Mouse (Mus musculus) gastrocnemius, postnatal 4 days (tissue): Measurements from ENCODE around the gene Trappc6b. TPM values are rescaled to one million over a fixed set of nuclear protein-coding genes. Genes with fewer than 3 reads are reported as not detected.

Source experiments
- DNase-seq, 2 experiments: peaks; one replicate each; pipeline ENCODE4 v3.0.0; 2021 to 2022; ENCODE audit warnings: low spot score in 2 of 2, mixed read lengths in 2 of 2
- total RNA-seq, 2 experiments: library from RNA; stranded (reverse); gene quantifications; 2 replicates each; pipeline ENCODE4 v1.2.3; 2021

The Trappc6b gene
- total RNA-seq, 2 experiments from 2014 or later: 40.8 to 44.7 TPM

DNA sequence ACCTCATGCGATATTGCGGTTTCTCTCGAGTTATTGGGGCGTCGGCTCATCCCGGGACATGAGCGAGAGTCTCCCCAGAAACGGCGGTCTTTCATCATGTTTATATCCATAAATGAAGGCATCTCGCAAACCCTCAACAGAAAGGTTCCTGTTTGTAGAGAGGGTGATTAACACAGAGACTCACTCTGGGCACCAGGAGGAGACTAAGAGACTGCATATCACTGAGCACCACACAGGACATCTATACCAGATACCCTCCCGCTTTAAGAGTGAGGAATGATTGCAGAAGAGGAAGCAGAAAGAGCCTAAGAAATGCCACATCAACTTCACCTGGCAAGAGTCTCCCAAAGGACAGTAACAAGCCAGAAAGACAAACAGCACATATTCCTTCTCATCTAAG lies 5.0 kb downstream of the Trappc6b start:
- DNase-seq: no peak

- no peak for DNase-seq
These were observed 5.9 kb downstream of the Trappc6b start for GRCm38 (mm10) chr12:59055196-59055850.

- DNase-seq: no peak
These were observed 7.3 kb downstream of the Trappc6b start for GRCm38 (mm10) chr12:59053976-59054375.

DNA sequence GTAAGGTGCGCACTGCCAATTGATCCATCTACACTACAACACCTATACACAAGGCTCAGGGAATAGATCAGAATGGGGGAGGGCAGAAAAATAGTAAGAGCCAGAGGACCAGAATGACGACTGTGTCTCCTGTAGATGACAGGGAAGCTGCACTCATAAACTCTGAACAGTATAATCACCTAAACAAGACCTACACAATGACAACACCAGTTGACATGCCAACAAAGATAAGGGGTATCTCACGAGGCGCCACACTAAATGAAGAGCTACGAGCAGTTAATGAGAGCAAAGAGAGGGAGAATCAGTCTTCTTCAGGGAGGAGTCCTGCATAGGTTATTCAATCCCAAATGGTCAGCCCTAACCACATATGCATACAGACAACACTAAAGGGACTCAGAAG lies 8.1 kb downstream of the Trappc6b start:
- DNase-seq: no peak

- no peak for DNase-seq
These were observed 8.8 kb downstream of the Trappc6b start for GRCm38 (mm10) chr12:59052470-59052869.

DNA sequence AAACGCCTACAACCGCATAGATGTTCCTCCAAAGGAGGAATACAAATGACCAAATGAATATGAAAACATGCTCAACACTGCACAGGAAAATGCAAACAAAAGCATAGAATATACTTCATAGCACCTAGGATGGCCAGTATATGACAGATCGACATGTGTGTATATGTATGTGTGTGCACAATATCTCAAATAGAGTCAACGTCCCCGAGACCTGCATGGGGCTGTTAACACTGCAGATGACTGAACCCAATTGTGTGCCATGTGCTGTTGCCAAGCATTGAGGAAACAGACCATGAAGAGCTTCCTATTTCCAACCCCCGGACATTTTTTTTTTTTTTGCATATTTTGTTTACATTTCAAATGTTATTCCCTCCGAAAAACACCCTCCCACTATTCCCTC lies 20.4 kb downstream of the Trappc6b start:
- DNase-seq: no peak

GRCm38 (mm10) chr12:59039971-59040844 lies 21.1 kb downstream of the Trappc6b start:
- DNase-seq: peak in 1 of 2 experiments; percentile 24

DNA sequence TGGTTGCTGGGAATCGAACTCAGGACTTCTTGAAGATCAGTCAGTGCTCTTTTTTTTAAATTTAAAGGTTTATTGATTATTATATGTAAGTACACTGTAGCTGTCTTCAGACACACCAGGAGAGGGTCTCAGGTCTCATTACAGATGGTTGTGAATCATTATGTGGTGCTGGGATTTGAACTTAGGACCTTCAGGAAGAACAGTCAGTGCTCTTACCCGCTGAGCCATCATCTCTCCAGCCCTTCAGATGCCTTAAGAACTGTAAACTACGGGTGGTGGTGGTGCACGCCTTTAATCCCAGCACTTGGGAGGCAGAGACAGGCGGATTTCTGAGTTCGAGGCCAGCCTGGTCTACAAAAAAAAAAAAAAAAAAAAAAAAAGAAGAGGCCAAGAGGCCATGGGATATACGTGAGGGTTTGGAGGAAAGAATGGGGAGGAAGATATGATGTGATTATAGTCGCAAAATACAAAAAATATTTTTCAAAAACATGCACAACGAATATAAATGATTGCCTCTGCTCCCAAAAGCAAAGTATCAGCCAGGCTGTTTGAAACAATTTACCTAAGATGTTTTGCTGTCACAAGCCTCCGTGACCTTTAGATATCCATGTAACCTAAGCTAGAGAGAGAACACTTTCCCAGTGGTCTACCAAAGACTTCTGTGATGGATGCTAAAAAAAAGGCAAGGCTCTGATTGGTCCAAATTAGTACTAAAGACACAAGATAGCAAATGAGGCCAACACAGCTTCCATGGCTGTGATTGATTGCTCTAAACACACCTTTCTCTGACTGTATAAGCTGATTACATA lies 21.9 kb downstream of the Trappc6b start:
- DNase-seq: no peak

GRCm38 (mm10) chr12:59032101-59032500 lies 29.2 kb downstream of the Trappc6b start:
- no peak for DNase-seq

DNA sequence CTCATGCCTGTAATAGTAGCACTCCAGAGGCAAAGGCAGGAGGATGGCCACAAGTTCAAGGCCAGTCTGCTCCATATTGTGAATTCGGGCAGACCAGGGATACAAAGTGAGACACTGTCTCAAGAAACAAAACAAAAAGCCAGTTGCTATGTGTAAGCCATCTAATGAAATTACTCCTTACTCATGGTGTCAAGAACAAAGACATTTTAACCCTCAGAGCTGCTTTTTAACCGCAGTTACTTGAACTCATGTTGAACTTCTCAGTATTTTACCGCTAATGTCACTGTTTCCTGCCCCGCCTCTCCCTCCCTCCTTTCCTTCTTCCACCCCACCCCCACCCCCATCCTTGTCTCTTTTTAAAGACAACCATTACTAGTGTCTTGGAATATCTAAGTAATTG lies 40.0 kb downstream of the Trappc6b start:
- DNase-seq: no peak

DNA sequence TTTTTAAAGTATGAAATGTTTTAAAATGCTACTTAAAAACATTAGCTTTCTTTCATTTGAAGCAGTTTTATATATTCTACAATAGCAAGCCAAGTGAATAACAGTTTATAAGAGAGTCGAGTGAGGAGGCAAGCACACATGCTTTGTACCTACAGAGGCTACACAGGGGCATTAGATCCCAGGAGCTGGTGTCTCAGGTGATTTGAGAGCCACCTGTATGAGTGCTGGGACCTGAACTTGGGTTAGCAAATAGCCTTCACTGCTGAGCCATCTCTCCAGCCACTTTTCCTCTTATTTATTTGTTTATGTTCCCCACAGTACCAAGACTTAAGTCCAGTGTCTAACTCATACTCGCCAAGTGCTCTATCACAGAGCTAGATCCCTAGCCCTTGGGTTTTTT lies 41.4 kb downstream of the Trappc6b start:
- DNase-seq: no peak

GRCm38 (mm10) chr12:59017970-59018369 lies 43.3 kb downstream of the Trappc6b start:
- no peak for DNase-seq

DNA sequence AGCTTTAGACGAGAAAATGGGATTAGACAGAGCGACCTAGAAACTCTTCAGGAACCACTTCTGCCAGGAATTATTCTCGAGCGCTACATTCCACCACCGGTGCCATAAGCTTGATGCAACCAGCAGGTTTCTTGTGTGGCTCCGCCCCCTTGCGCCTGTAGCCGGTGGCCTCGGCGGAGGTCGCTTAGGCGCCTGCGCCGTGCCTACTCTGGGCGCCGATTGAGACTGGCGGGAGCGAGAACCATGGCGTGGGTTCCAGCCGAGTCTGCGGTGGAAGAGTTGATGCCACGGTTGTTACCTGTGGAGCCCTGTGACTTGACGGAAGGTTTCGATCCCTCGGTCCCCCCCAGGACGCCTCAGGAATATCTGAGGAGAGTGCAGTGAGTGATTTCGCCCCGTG lies 48.0 kb downstream of the Trappc6b start, which contains the start of gene Gemin2:
Gemin2 (plus strand) TSS at position 160 of the 400 bp plus-strand sequence.
- DNase-seq: peak; percentile 72 to 91

DNA sequence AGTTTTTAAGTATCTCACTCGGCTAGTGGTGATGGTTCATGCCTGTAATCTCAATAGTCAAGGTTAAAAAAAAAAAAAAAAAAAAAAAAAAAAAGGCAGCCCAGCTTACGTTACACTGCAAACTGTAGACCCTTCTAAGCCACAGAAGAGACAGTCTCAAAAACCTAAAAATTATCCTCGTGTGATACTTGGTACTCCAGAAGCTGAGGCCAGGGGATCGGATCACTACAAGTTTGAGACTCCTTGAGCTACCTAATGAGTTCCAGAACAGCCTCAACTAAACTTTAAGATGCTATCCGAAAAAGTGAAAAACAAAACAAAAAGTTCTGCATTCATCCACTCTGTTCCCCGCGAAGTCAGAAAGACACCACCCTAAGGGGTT lies 48.6 kb downstream of the Trappc6b start:
- peak in 1 of 2 experiments; percentile 10 for DNase-seq

GRCm38 (mm10) chr12:59011844-59012709 lies 49.2 kb downstream of the Trappc6b start, which contains the start of gene Sec23a:
Sec23a (minus strand) TSS chr12:59012017.
- peak; percentile 95 to 98 for DNase-seq

GRCm38 (mm10) chr12:59011275-59011843 lies 49.9 kb downstream of the Trappc6b start:
- no peak for DNase-seq

GRCm38 (mm10) chr12:59010482-59010881 lies 50.8 kb downstream of the Trappc6b start:
- DNase-seq: no peak
